Mouse (Mus musculus) olfactory bulb, adult 2 months (tissue): ENCODE data around the gene Phactr1.

Source experiments
- CTCF ChIP-seq: fragments of 200-500 bp; IDR thresholded peaks from 2 replicates; pipeline ENCODE4 v1.5.1; 2012; ENCODE audit warnings: low read depth, mild to moderate bottlenecking, low read length, moderate library complexity; ENCODE audit not compliant: insufficient read depth
- POLR2A ChIP-seq: fragments of 200-500 bp; IDR thresholded peaks from 2 replicates; pipeline ENCODE4 v1.6.1; 2012; ENCODE audit warnings: mild to moderate bottlenecking, low read depth, low read length, moderate library complexity; ENCODE audit not compliant: insufficient read depth

DNA sequence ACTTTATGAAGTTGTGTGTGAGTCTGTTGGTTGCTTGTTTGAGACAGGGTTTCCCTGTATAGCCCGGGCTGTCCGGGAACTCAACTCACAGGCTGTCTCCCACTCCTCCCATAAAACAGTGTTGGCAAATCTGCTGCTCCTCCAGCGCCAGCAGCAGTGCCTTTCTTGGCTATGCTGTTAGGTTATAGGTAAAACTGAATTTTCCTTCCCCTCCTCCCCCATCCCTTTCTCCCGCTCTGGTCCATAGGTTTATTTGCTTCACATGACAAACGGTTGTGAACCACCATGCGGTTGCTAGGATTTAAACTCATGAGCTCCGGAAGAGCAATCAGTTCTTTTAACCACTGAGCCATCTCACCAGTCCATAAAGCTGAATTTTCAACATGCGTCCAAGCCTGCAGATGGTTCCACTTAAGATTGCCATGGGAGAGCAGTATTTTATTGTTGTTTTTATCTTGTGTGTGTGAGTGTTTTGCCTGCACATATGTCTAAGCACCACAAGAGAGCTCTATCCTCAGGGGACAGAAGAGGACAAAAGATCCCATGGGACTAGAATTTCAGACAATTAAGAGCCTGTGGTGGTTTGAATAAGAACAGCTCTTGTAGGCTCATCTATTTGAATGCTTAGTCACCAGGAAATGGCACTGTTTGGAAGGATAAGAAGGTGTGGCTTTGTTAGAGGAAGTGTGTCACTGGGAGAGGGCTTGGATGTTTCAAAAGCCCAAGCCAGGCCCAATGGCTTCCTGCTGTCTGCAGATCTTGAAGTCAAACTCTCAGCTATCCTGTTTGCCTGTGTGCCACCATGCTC, 503.0 kb downstream of the Phactr1 start:
- no peak for TF ChIP-seq CTCF
- no peak for TF ChIP-seq POLR2A
